Mouse (Mus musculus) hindbrain, embryonic 12.5 days (tissue): Measurements from ENCODE around the gene Ndufb6. TPM values are rescaled to one million over a fixed set of nuclear protein-coding genes. Genes with fewer than 3 reads are reported as not detected.

Source experiments
- ATAC-seq: fragments of 200-750 bp; cut with Nextera tagmentation; 2 replicates; pipeline ENCODE4 v1.8.0; 2017; ENCODE audit warnings: moderate TSS enrichment; ENCODE audit not compliant: low FRiP score
- H3K27ac ChIP-seq: fragments of 300-500 bp; sonication (generic); 2 replicates; pipeline ENCODE4 v1.5.1; 2016; ENCODE audit warnings: mild to moderate bottlenecking
- H3K27me3 ChIP-seq: fragments of 300-500 bp; sonication (generic); 2 replicates; pipeline ENCODE4 v1.6.1; 2016; ENCODE audit warnings: mild to moderate bottlenecking
- H3K36me3 ChIP-seq: fragments of 300-500 bp; sonication (generic); 2 replicates; pipeline ENCODE4 v1.6.1; 2016; ENCODE audit warnings: mild to moderate bottlenecking
- H3K4me1 ChIP-seq: fragments of 300-500 bp; sonication (generic); 2 replicates; pipeline ENCODE4 v1.6.1; 2016
- H3K4me2 ChIP-seq: fragments of 300-500 bp; sonication (generic); replicated peaks from 2 replicates; pipeline ENCODE4 v1.6.1; 2016; ENCODE audit warnings: mild to moderate bottlenecking
- H3K4me3 ChIP-seq: fragments of 300-500 bp; sonication (generic); 2 replicates; pipeline ENCODE4 v1.5.1; 2016; ENCODE audit warnings: mild to moderate bottlenecking
- H3K9ac ChIP-seq: fragments of 300-500 bp; sonication (generic); 2 replicates; pipeline ENCODE4 v1.6.1; 2016; ENCODE audit warnings: mild to moderate bottlenecking, moderate library complexity
- H3K9me3 ChIP-seq: fragments of 300-500 bp; sonication (generic); replicated peaks from 2 replicates; pipeline ENCODE4 v1.6.1; 2016; ENCODE audit warnings: mild to moderate bottlenecking
- WGBS: fragments of 180-500 bp; shearing (Covaris S2); methylation state at CpG from one replicate; pipeline ENCODE4 v1.1.7; 2016; 5-methylcytosine and 5-hydroxymethylcytosine counted together
- polyA plus RNA-seq: library from polyadenylated mRNA; unstranded; fragments of >200 nt; fragmentation: Nextera tagmentation; extraction: Ambion mirVana; gene quantifications from 2 replicates; pipeline ENCODE4 v1.2.1, GENCODE M21; 2016

The Ndufb6 gene
- polyA plus RNA-seq, 1 experiment from 2014 or later = 265 TPM

- Histone ChIP-seq H3K4me1 (no peaks in the 10 kb centered on the region), H3K9me3 (no peaks in the 10 kb centered on the region; the same call in 1 of the 2 replicates), H3K36me3 (no peaks in the 10 kb centered on the region), H3K27ac (no peak overlapping the region), H3K4me2 (no peak overlapping the region), H3K9ac (no peak overlapping the region), H3K4me3 (no peak overlapping the region), H3K27me3 (no peaks in the 10 kb centered on the region)
- 85% methylated on average over 2 of the region's 2 CpGs for WGBS
- ATAC-seq = no peak
Measured at GRCm38 (mm10) chr4:40289046-40289445, 9.8 kb upstream of the Ndufb6 start.

DNA sequence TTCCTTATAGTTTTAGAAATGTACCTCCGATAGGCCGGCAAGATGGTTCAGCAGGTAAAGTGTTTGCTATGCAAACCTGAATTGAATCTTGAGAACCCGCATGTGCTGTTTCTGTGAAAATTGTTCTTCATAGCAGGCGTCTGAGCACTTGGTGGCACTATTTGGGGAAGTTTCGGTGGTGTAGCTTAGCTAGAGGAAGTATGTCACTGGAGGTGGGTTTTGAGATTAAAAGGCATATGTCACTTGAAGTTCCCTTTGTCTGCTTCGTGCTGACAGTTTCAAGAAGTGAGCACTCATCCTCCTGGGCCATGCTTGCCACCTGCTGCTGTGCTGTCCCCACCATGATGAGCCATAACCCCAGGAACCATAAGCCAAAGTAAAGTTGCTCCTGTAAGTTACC lies 8.2 kb upstream of the Ndufb6 start:
- no peaks in the 10 kb centered on the region for H3K27me3 ChIP-seq
- no peaks in the 10 kb centered on the region for H3K9me3 ChIP-seq
- H3K36me3 ChIP-seq = no peaks in the 10 kb centered on the region
- H3K4me2 ChIP-seq = no peak overlapping the region
- H3K4me3 ChIP-seq = no peak overlapping the region
- 87% methylated on average over 6 of the region's 6 CpGs for WGBS
- no peaks in the 10 kb centered on the region for H3K4me1 ChIP-seq
- no peak for ATAC-seq
- H3K9ac ChIP-seq = no peak overlapping the region
- no peak overlapping the region for H3K27ac ChIP-seq

DNA sequence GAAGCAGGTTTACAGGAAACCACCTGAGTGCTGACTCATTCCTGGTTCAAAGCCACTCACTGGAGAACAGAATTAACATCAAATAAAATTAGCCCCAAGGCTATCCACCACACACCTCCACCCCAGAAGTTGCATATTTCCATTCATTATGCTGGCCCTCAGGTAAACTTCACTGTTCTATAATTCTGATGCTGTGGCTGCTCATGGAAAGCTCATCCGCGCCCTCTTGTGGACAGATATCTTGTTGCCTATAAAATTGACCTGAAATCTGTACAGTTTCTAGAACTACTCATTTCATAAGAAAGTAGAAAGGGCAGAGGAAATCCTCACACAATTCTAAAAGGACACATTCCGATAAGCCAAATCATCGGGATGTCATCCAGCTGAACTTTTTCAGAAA lies 6.4 kb upstream of the Ndufb6 start:
- Histone ChIP-seq H3K36me3 (no peaks in the 10 kb centered on the region), H3K27ac (no peak overlapping the region), H3K9ac (no peak overlapping the region), H3K4me2 (no peak overlapping the region), H3K27me3 (no peaks in the 10 kb centered on the region), H3K4me1 (no peaks in the 10 kb centered on the region), H3K4me3 (no peak overlapping the region), H3K9me3 (no peaks in the 10 kb centered on the region)
- WGBS = 18% methylated on average over 4 of the region's 4 CpGs
- no peak for ATAC-seq

DNA sequence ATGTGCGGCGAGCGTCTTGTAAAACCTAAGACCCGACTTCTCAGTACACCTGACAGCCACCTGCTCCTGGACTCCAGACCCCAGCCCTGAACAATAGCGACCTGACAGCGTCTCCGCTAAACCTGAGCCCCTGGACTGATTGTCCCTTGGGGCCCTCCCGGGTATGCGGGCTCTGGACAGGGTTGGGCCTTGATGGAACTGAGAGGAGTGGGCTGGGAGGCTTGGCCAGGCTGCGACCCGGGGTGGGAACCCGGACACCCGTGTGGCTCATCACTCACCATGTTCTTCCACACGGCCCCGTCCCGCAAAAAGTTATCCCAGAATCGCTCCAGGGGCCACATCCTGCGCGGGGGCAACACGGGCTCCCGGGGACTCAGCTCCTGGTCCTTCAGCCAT lies 343 bp downstream of the Ndufb6 start:
- WGBS = under 1% methylated on average over 21 of the region's 21 CpGs
- no peaks in the 10 kb centered on the region for H3K27me3 ChIP-seq
- H3K9ac ChIP-seq = peak overlapping the region; percentile 82
- H3K36me3 ChIP-seq = peaks cover 18% of the 10 kb centered on the region; the same call in 1 of the 2 replicates
- peak overlapping the region; percentile 93 for H3K4me3 ChIP-seq
- peak; percentile 86 for ATAC-seq
- no peaks in the 10 kb centered on the region for H3K9me3 ChIP-seq
- peaks cover 14% of the 10 kb centered on the region for H3K4me1 ChIP-seq
- peak overlapping the region; percentile 62; the same call in 1 of the 2 replicates for H3K27ac ChIP-seq
- H3K4me2 ChIP-seq = peak overlapping the region; percentile 98

GRCm38 (mm10) chr4:40269430-40270032 lies 9.7 kb downstream of the Ndufb6 start, which contains the start of the genes Smim27 and Topors:
TSS of gene Smim27 (plus strand) at chr4:40269579.
TSS of gene Topors (minus strand) at chr4:40269850.
- H3K4me1 ChIP-seq = peaks cover 18% of the 10 kb centered on the region
- ATAC-seq = peak; percentile 95
- H3K4me3 ChIP-seq = peak within 1 kb of the TSS; percentile 79
- peaks cover 18% of the 10 kb centered on the region for H3K36me3 ChIP-seq
- H3K9me3 ChIP-seq = no peaks in the 10 kb centered on the region
- H3K4me2 ChIP-seq = peak within 1 kb of the TSS; percentile 82
- no peaks in the 10 kb centered on the region for H3K27me3 ChIP-seq
- H3K9ac ChIP-seq = peak within 1 kb of the TSS; percentile 82
- WGBS = 0% methylated on average over 38 of the region's 38 CpGs
- peak within 1 kb of the TSS; percentile 94 for H3K27ac ChIP-seq

- peaks cover 18% of the 10 kb centered on the region for H3K4me1 ChIP-seq
- H3K27ac ChIP-seq = peak overlapping the region; percentile 94
- H3K4me2 ChIP-seq = peak overlapping the region; percentile 82
- under 1% methylated on average over 16 of the region's 16 CpGs for WGBS
- H3K36me3 ChIP-seq = peaks cover 16% of the 10 kb centered on the region
- peak; percentile 13 for ATAC-seq
- H3K27me3 ChIP-seq = no peaks in the 10 kb centered on the region
- peak overlapping the region; percentile 79 for H3K4me3 ChIP-seq
- no peaks in the 10 kb centered on the region for H3K9me3 ChIP-seq
- H3K9ac ChIP-seq = peak overlapping the region; percentile 82
Measured at GRCm38 (mm10) chr4:40268835-40269234, 10.4 kb downstream of the Ndufb6 start.

- Histone ChIP-seq H3K27ac (peak overlapping the region; percentile 94), H3K9me3 (no peaks in the 10 kb centered on the region), H3K36me3 (peaks cover 13% of the 10 kb centered on the region), H3K27me3 (no peaks in the 10 kb centered on the region), H3K9ac (peak overlapping the region; percentile 82), H3K4me3 (peak overlapping the region; percentile 79), H3K4me2 (peak overlapping the region; percentile 82), H3K4me1 (peaks cover 18% of the 10 kb centered on the region)
- peak; percentile 88 for ATAC-seq
- WGBS = under 1% methylated on average over 47 of the region's 50 CpGs
Measured at GRCm38 (mm10) chr4:40268204-40268813, 10.9 kb downstream of the Ndufb6 start.

- H3K9ac ChIP-seq = peak overlapping the region; percentile 82
- 74% methylated on average over 7 of the region's 7 CpGs for WGBS
- ATAC-seq = peak; percentile 3
- peaks cover 18% of the 10 kb centered on the region for H3K4me1 ChIP-seq
- peak overlapping the region; percentile 82 for H3K4me2 ChIP-seq
- H3K27ac ChIP-seq = peak overlapping the region; percentile 94
- H3K27me3 ChIP-seq = no peaks in the 10 kb centered on the region
- H3K9me3 ChIP-seq = no peaks in the 10 kb centered on the region
- peak overlapping the region; percentile 79 for H3K4me3 ChIP-seq
- H3K36me3 ChIP-seq = peaks cover 15% of the 10 kb centered on the region
Measured at GRCm38 (mm10) chr4:40267681-40268080, 11.5 kb downstream of the Ndufb6 start.

DNA sequence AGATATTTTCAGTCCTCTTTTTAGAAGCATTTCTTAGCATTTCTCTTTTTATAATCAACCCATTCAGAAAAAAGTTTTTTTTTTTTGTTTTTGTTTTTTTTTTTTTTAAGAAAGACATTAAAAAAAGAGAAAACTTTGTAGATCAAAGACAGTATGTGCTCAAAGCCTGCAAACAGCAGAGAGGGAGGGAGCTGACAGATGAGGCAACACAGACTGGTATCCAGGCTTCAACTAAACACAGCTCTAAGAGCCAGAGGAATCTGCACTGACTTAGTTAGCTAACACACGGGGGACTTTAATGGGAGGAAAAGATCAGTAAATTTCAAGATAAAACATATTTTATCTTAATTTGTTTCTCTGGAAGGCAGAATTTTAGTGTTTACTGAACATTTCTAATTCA lies 14.9 kb downstream of the Ndufb6 start:
- no peak overlapping the region for H3K9ac ChIP-seq
- H3K27me3 ChIP-seq = no peaks in the 10 kb centered on the region
- no peak for ATAC-seq
- peaks cover 18% of the 10 kb centered on the region for H3K4me1 ChIP-seq
- H3K4me3 ChIP-seq = no peak overlapping the region
- 97% methylated on average over 1 of the region's 1 CpGs for WGBS
- peaks cover 39% of the 10 kb centered on the region for H3K36me3 ChIP-seq
- H3K9me3 ChIP-seq = no peaks in the 10 kb centered on the region
- no peak overlapping the region for H3K4me2 ChIP-seq
- H3K27ac ChIP-seq = no peak overlapping the region

GRCm38 (mm10) chr4:40254385-40255103 lies 24.7 kb downstream of the Ndufb6 start:
- ATAC-seq = no peak
- WGBS = 86% methylated on average over 8 of the region's 8 CpGs
- H3K27me3 ChIP-seq = no peaks in the 10 kb centered on the region

DNA sequence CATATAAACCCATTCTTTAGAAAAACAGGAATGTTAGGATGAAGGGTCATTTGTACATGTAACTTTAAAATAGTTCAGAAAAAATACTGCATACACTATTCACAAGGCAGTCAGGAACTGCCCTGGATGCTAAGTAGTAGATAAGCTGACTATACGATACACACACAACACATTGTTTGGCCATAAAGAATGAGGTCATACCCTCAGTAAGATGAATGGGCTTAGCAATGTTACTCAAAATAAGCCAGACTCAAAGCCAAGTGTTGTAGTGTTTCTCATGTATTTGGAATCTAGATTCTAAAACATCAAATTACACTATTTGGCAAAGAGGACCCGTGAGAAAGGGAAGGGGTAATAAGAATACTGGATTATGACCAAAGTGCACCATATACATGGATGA lies 25.5 kb downstream of the Ndufb6 start:
- no peak overlapping the region for H3K27ac ChIP-seq
- no peaks in the 10 kb centered on the region for H3K9me3 ChIP-seq
- no peak for ATAC-seq
- no peak overlapping the region for H3K4me3 ChIP-seq
- peaks cover 10% of the 10 kb centered on the region; the same call in 1 of the 2 replicates for H3K36me3 ChIP-seq
- H3K27me3 ChIP-seq = no peaks in the 10 kb centered on the region
- no peak overlapping the region for H3K9ac ChIP-seq
- no peaks in the 10 kb centered on the region for H3K4me1 ChIP-seq
- 85% methylated on average over 2 of the region's 2 CpGs for WGBS
- no peak overlapping the region for H3K4me2 ChIP-seq

More at GRCm38 (mm10) chr4:40254385-40255103, 24.7 kb downstream of the Ndufb6 start:
- Histone ChIP-seq H3K27ac (no peak overlapping the region), H3K36me3 (peaks cover 15% of the 10 kb centered on the region), H3K9me3 (no peaks in the 10 kb centered on the region), H3K4me1 (no peaks in the 10 kb centered on the region), H3K4me2 (no peak overlapping the region), H3K4me3 (no peak overlapping the region), H3K9ac (no peak overlapping the region)

DNA sequence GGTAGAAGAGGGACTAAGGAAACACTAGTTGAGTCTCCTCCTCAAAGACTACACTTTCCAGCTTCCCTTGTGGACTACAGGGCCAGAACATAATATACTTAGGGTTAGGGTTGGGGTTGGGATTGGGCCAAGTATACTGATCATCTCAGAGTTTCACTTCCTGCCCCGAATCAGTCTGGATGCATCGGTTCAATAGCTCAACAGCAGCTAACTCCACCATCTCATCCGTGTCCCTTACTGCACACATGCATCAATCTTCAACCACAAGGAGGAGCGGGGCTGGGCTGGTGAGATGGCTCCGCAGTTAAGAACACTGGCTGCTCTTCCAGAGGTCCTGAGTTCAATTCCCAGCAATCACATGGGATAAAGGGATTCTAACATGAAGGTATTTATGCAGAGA lies 28.2 kb downstream of the Ndufb6 start:
- 90% methylated on average over 5 of the region's 5 CpGs for WGBS
- Histone ChIP-seq H3K4me1 (no peaks in the 10 kb centered on the region), H3K4me2 (no peak overlapping the region), H3K9me3 (no peaks in the 10 kb centered on the region), H3K27ac (no peak overlapping the region), H3K4me3 (no peak overlapping the region), H3K36me3 (no peaks in the 10 kb centered on the region), H3K9ac (no peak overlapping the region), H3K27me3 (no peaks in the 10 kb centered on the region)
- ATAC-seq = no peak
